Mouse (Mus musculus): ENCODE results near the gene Abcb7. TPM values are rescaled to one million over a fixed set of nuclear protein-coding genes. Genes with fewer than 3 reads are reported as not detected.

The Abcb7 gene
- polyA plus RNA-seq, 1 experiment = 2.8 TPM

GRCm38 (mm10) chrX:104256561-104256960 is 157.1 kb downstream of the Abcb7 start:
- no peak overlapping the region for H3K4me3 ChIP-seq (ENCODE audit: insufficient read depth, poor library complexity, severe bottlenecking)
- TF ChIP-seq CEBPB (IDR thresholded peaks at IDR 0.05; ENCODE audit: low read depth) (no peak), CTCF (IDR thresholded peaks at IDR 0.05; ENCODE audit: control insufficient read depth, insufficient read depth, insufficient read length) (no peak), USF1 (IDR thresholded peaks at IDR 0.05; ENCODE audit: low read depth) (no peak), MYOG (IDR thresholded peaks at IDR 0.05; ENCODE audit: control insufficient read depth, extremely low read depth, insufficient read length) (no peak), MYOD1 (IDR thresholded peaks at IDR 0.05; ENCODE audit: control insufficient read depth, insufficient read length, low read depth) (no peak), FOSL1 (IDR thresholded peaks at IDR 0.05; ENCODE audit: insufficient read depth, low read length, poor library complexity, severe bottlenecking) (no peak), MAX (IDR thresholded peaks at IDR 0.05) (no peak)
- no peak overlapping the region for H3ac ChIP-seq (ENCODE audit: control insufficient read depth, insufficient read length, low read depth)
- H3K79me2 ChIP-seq (ENCODE audit: control insufficient read depth, insufficient read depth) = no peaks in the 10 kb centered on the region
- H3K27me3 ChIP-seq (ENCODE audit: control insufficient read depth, insufficient read depth, insufficient read length) = no peaks in the 10 kb centered on the region
- H3K79me3 ChIP-seq (ENCODE audit: low read depth) = no peaks in the 10 kb centered on the region
- no peaks in the 10 kb centered on the region for H3K36me3 ChIP-seq (ENCODE audit: control insufficient read depth, insufficient read depth)

Other genes starting within 250 kb of the Abcb7 start
- not detected for gene Nexmif, start 212.7 kb downstream of the Abcb7 start, polyA plus RNA-seq (2012; fragmentation: generic; extraction: Trizol)
- gene Uprt, start 69.0 kb upstream of the Abcb7 start, polyA plus RNA-seq (2012; fragmentation: generic; extraction: Trizol) = 2.5 TPM

All from C2C12 (cell line).